Mouse (Mus musculus) erythroblast, adult 5-6 weeks (primary cell): Measurements from ENCODE around the gene Grin2c. TPM values are rescaled to one million over a fixed set of nuclear protein-coding genes. Genes with fewer than 3 reads are reported as not detected.

Source experiments
- ATAC-seq: replicated peaks from 2 replicates; pipeline ENCODE4 v1.8.0; 2016; ENCODE audit warnings: moderate number of reproducible peaks, mild to moderate bottlenecking, moderate TSS enrichment, inconsistent platforms; ENCODE audit not compliant: poor library complexity, low FRiP score, severe bottlenecking
- total RNA-seq, 2 experiments: library from RNA; stranded (forward) in 1 of 2; stranded (reverse) in 1 of 2; fragments of 150-400 nt in 1 of 2; fragments of 200-764, 138-1000 nt in 1 of 2; gene quantifications; 2 replicates each; pipeline versions ENCODE4 v1.2.3 to v1.2.4; 2015 to 2017; ENCODE audit warnings: low replicate concordance in 2 of 2

The Grin2c gene
- total RNA-seq, 2 experiments from 2014 or later: not detected

GRCm38 (mm10) chr11:115285282-115285681 lies 18.2 kb upstream of the Grin2c start:
- ATAC-seq: no peak

- ATAC-seq: no peak
Measured at GRCm38 (mm10) chr11:115283891-115284620, 17.0 kb upstream of the Grin2c start.

GRCm38 (mm10) chr11:115283486-115283765 lies 16.4 kb upstream of the Grin2c start:
- no peak for ATAC-seq

GRCm38 (mm10) chr11:115282723-115283485 lies 15.9 kb upstream of the Grin2c start:
- no peak for ATAC-seq

GRCm38 (mm10) chr11:115282295-115282694 lies 15.3 kb upstream of the Grin2c start:
- no peak for ATAC-seq

- ATAC-seq: no peak
Measured at GRCm38 (mm10) chr11:115279726-115280125, 12.7 kb upstream of the Grin2c start.

GRCm38 (mm10) chr11:115278176-115278575 lies 11.1 kb upstream of the Grin2c start:
- no peak for ATAC-seq

- ATAC-seq: no peak
Measured at GRCm38 (mm10) chr11:115277604-115277975, 10.5 kb upstream of the Grin2c start.

GRCm38 (mm10) chr11:115276780-115277603 lies 9.9 kb upstream of the Grin2c start, which contains the start of gene Fdxr:
TSS of gene Fdxr (minus strand) at chr11:115277050.
- peak; percentile 92 for ATAC-seq

GRCm38 (mm10) chr11:115275954-115276353 lies 8.9 kb upstream of the Grin2c start:
- ATAC-seq: no peak

- no peak for ATAC-seq
Measured at GRCm38 (mm10) chr11:115275509-115275908, 8.5 kb upstream of the Grin2c start.

- ATAC-seq: no peak
Measured at GRCm38 (mm10) chr11:115274771-115275170, 7.7 kb upstream of the Grin2c start.

GRCm38 (mm10) chr11:115274178-115274577 lies 7.1 kb upstream of the Grin2c start:
- no peak for ATAC-seq

GRCm38 (mm10) chr11:115273735-115274134 lies 6.7 kb upstream of the Grin2c start:
- no peak for ATAC-seq

- ATAC-seq: no peak
Measured at GRCm38 (mm10) chr11:115272894-115273498, 6.0 kb upstream of the Grin2c start.

GRCm38 (mm10) chr11:115271481-115271880 lies 4.4 kb upstream of the Grin2c start:
- ATAC-seq: no peak

GRCm38 (mm10) chr11:115271052-115271451 lies 4.0 kb upstream of the Grin2c start:
- ATAC-seq: no peak

- peak; percentile 55 for ATAC-seq
Measured at GRCm38 (mm10) chr11:115270148-115270861, 3.3 kb upstream of the Grin2c start.

GRCm38 (mm10) chr11:115269330-115270066 lies 2.5 kb upstream of the Grin2c start:
- ATAC-seq: no peak
